Comparison of ENCODE assay signal across 14 mouse cellular contexts in genomic region chr7:144302498-144302897, GRCm38 (mm10).
"Had no signal": no experiment of that assay in that cellular context is flagged by ENCODE, and none has a peak within 500 bp of the region (broad histone marks: within the 10 kb centered on the region; RNA-seq: fewer than 3 reads in every experiment).

No protein-coding gene starts in this region.

- H3K36me3 ChIP-seq: liver, embryonic 13.5 days; neural tube, embryonic 15.5 days had no signal

- H3K4me3 ChIP-seq: liver, embryonic 13.5 days; myocyte; neural tube, embryonic 15.5 days had no signal

- DNase-seq: kidney, adult 2 months; kidney, postnatal 25 days; liver, embryonic 13.5 days; lung, adult 2 months; lung, postnatal 14 days; lung, postnatal 4 days; thymus, adult 18-20 months; thymus, postnatal 36 days had no signal

- H3K9ac ChIP-seq: liver, embryonic 13.5 days; neural tube, embryonic 15.5 days had no signal

- H3K4me2 ChIP-seq: liver, embryonic 13.5 days; midbrain, embryonic 11.5 days; neural tube, embryonic 15.5 days had no signal

- H3K27me3 ChIP-seq: liver, embryonic 13.5 days; neural tube, embryonic 15.5 days had no signal

- ATAC-seq: intestine, postnatal 0 days; midbrain, embryonic 16.5 days had no signal

- H3K27ac ChIP-seq: kidney, postnatal 0 days; liver, embryonic 13.5 days; neural tube, embryonic 15.5 days had no signal

- H3K9me3 ChIP-seq: liver, embryonic 13.5 days; neural tube, embryonic 15.5 days had no signal

- H3K4me1 ChIP-seq: liver, embryonic 13.5 days had no signal
